44 mouse cellular contexts compared by ENCODE assay signal in genomic region chr10:118149381-118149780, GRCm38 (mm10). TPM values are rescaled to one million over a fixed set of nuclear protein-coding genes. Genes with fewer than 3 reads are reported as not detected.
"Had no signal": no experiment of that assay in that cellular context is flagged by ENCODE, and none has a peak within 500 bp of the region (broad histone marks: within the 10 kb centered on the region; RNA-seq: fewer than 3 reads in every experiment).

No protein-coding gene starts in this region.

- H3K27me3 ChIP-seq: limb, embryonic 12.5 days; limb, embryonic 13.5 days; limb, embryonic 15.5 days; liver, embryonic 12.5 days; liver, embryonic 13.5 days; liver, embryonic 15.5 days; lung, embryonic 15.5 days; megakaryocyte, embryonic 14.5 days; midbrain, embryonic 12.5 days; midbrain, embryonic 13.5 days; midbrain, embryonic 15.5 days; neural tube, embryonic 12.5 days had no signal

- H3K27ac ChIP-seq: limb, embryonic 10.5 days; limb, embryonic 12.5 days; limb, embryonic 13.5 days; limb, embryonic 15.5 days; liver, embryonic 12.5 days; liver, embryonic 13.5 days; liver, embryonic 14.5 days; liver, embryonic 15.5 days; lung, embryonic 15.5 days; macrophage; midbrain, embryonic 10.5 days; midbrain, embryonic 12.5 days; midbrain, embryonic 13.5 days; midbrain, embryonic 15.5 days; neural tube, embryonic 12.5 days had no signal

- H3K9ac ChIP-seq: limb, embryonic 12.5 days; limb, embryonic 13.5 days; limb, embryonic 15.5 days; liver, embryonic 12.5 days; liver, embryonic 13.5 days; liver, embryonic 14.5 days; liver, embryonic 15.5 days; liver, postnatal 0 days; lung, embryonic 14.5 days; lung, embryonic 15.5 days; midbrain, embryonic 12.5 days; midbrain, embryonic 13.5 days; midbrain, embryonic 15.5 days; neural tube, embryonic 12.5 days had no signal

- H3K4me1 ChIP-seq: limb, embryonic 10.5 days; limb, embryonic 12.5 days; limb, embryonic 13.5 days; limb, embryonic 15.5 days; liver, embryonic 12.5 days; liver, embryonic 13.5 days; liver, embryonic 15.5 days; lung, embryonic 15.5 days; midbrain, embryonic 12.5 days; midbrain, embryonic 13.5 days; midbrain, embryonic 15.5 days; neural tube, embryonic 12.5 days had no signal

- H3K4me2 ChIP-seq: limb, embryonic 12.5 days; limb, embryonic 13.5 days; limb, embryonic 15.5 days; liver, embryonic 11.5 days; liver, embryonic 12.5 days; liver, embryonic 13.5 days; liver, embryonic 15.5 days; lung, embryonic 14.5 days; lung, embryonic 15.5 days; midbrain, embryonic 12.5 days; midbrain, embryonic 13.5 days; midbrain, embryonic 15.5 days; neural tube, embryonic 12.5 days had no signal

- ATAC-seq: liver, embryonic 12.5 days; liver, postnatal 0 days; lung, postnatal 0 days; midbrain, embryonic 13.5 days; midbrain, embryonic 15.5 days; midbrain, embryonic 16.5 days had no signal

- H3K36me3 ChIP-seq: liver, embryonic 15.5 days had no signal

- H3K9me3 ChIP-seq: limb, embryonic 10.5 days; limb, embryonic 12.5 days; limb, embryonic 13.5 days; limb, embryonic 15.5 days; liver, embryonic 12.5 days; liver, embryonic 13.5 days; liver, embryonic 15.5 days; lung, embryonic 15.5 days; megakaryocyte, embryonic 14.5 days; midbrain, embryonic 10.5 days; midbrain, embryonic 12.5 days; midbrain, embryonic 13.5 days; midbrain, embryonic 15.5 days; neural tube, embryonic 12.5 days had no signal

- DNase-seq: left cerebral cortex, postnatal 4 days; liver; liver, embryonic 13.5 days; liver, postnatal 0 days; lung, adult 18-20 months; lung, adult 2 months; lung, embryonic 14.5 days; lung, postnatal 10 days; lung, postnatal 14 days; lung, postnatal 36 days; lung, postnatal 4 days had no signal

- H3K4me3 ChIP-seq: limb, embryonic 10.5 days; limb, embryonic 12.5 days; limb, embryonic 13.5 days; limb, embryonic 15.5 days; liver, embryonic 12.5 days; liver, embryonic 13.5 days; liver, embryonic 15.5 days; lung, embryonic 15.5 days; megakaryocyte, embryonic 14.5 days; midbrain, embryonic 10.5 days; midbrain, embryonic 12.5 days; midbrain, embryonic 13.5 days; midbrain, embryonic 15.5 days; myocyte; neural tube, embryonic 12.5 days had no signal

RNA-seq across cellular contexts. Expression of gene Il22, which starts 55.4 kb away (rescaled TPM):
- total RNA-seq: left cerebral cortex, postnatal 10 days; left cerebral cortex, postnatal 14 days; left cerebral cortex, postnatal 25 days; left cerebral cortex, postnatal 36 days; left cerebral cortex, postnatal 4 days; liver, adult 2 months; megakaryocyte progenitor cell, adult 5-6 weeks; megakaryocyte, adult 5-6 weeks; megakaryocyte-erythroid progenitor cell, adult 5-6 weeks; monocyte, adult 5-6 weeks had no signal
- polyA plus RNA-seq: limb, embryonic 10.5 days; limb, embryonic 12.5 days; limb, embryonic 13.5 days; limb, embryonic 14.5 days; limb, embryonic 15.5 days; liver, adult 2 months; liver, embryonic 11.5 days; liver, embryonic 12.5 days; liver, embryonic 13.5 days; liver, embryonic 14.5 days; liver, embryonic 15.5 days; liver, embryonic 16.5 days; liver, postnatal 0 days; lung, adult 2 months; lung, embryonic 14.5 days; lung, embryonic 15.5 days; lung, embryonic 16.5 days; lung, postnatal 0 days; macrophage; midbrain, embryonic 13.5 days; midbrain, embryonic 14.5 days; myocyte; neural tube, embryonic 11.5 days; neural tube, embryonic 12.5 days had no signal
